Mouse (Mus musculus) intestine, embryonic 14.5 days (tissue): ENCODE data around the gene Spx. TPM values are rescaled to one million over a fixed set of nuclear protein-coding genes. Genes with fewer than 3 reads are reported as not detected.

ENCODE experiments used
- ATAC-seq: fragments of 200-750 bp; cut with Nextera tagmentation; replicated peaks from 2 replicates; pipeline ENCODE4 v1.8.0; 2017; ENCODE audit warnings: low read depth, moderate number of reproducible peaks, moderate TSS enrichment, moderate library complexity; ENCODE audit not compliant: low FRiP score, low TSS enrichment
- DNase-seq: peaks from one replicate; pipeline ENCODE4 v3.0.0-alpha.2; 2018; ENCODE audit warnings: low spot score
- H3K27ac ChIP-seq: fragments of 300-500 bp; sonication (generic); 2 replicates; pipeline ENCODE4 v1.5.1; 2014; ENCODE audit warnings: low read depth, mild to moderate bottlenecking, control low read depth
- H3K27me3 ChIP-seq: fragments of 300-500 bp; sonication (generic); replicated peaks from 2 replicates; pipeline ENCODE4 v1.6.1; 2014; ENCODE audit warnings: low read length, control low read depth; ENCODE audit not compliant: control insufficient read depth, insufficient read depth
- H3K36me3 ChIP-seq: fragments of 300-500 bp; sonication (generic); 2 replicates; pipeline ENCODE4 v1.6.1; 2014; ENCODE audit warnings: low read length, control low read depth; ENCODE audit not compliant: control insufficient read depth, insufficient read depth
- H3K4me1 ChIP-seq: fragments of 300-500 bp; sonication (generic); replicated peaks from 2 replicates; pipeline ENCODE4 v1.6.1; 2014; ENCODE audit warnings: low read length, control low read depth, mixed read lengths; ENCODE audit not compliant: control insufficient read depth, insufficient read depth
- H3K4me2 ChIP-seq: fragments of 300-500 bp; sonication (generic); 2 replicates; pipeline ENCODE4 v1.6.1; 2014; ENCODE audit warnings: low read length
- H3K4me3 ChIP-seq: fragments of 300-500 bp; sonication (generic); 2 replicates; pipeline ENCODE4 v1.5.1; 2014; ENCODE audit warnings: low read depth, low read length, control low read depth, mixed read lengths
- H3K9ac ChIP-seq: fragments of 300-500 bp; sonication (generic); 2 replicates; pipeline ENCODE4 v1.6.1; 2014; ENCODE audit warnings: mild to moderate bottlenecking, low read length
- H3K9me3 ChIP-seq: fragments of 300-500 bp; sonication (generic); 2 replicates; pipeline ENCODE4 v1.6.1; 2016; ENCODE audit warnings: low read length, control low read depth; ENCODE audit not compliant: control insufficient read depth
- WGBS: fragments of 180-500 bp; shearing (Covaris S2); extraction: QIAGEN DNeasy Blood & Tissue Kit; methylation state at CpG from one replicate; pipeline ENCODE4 v1.1.7; 2014; 5-methylcytosine and 5-hydroxymethylcytosine counted together
- polyA plus RNA-seq: library from polyadenylated mRNA; unstranded; fragments of >200 nt; fragmentation: Nextera tagmentation; extraction: Ambion mirVana; gene quantifications from 2 replicates; pipeline ENCODE4 v1.2.1, GENCODE M21; 2014

Gene Spx
- 0.50 and 1.1 TPM in 2 replicates for polyA plus RNA-seq

- 63% methylated on average over 11 of the region's 11 CpGs for WGBS
Observed at GRCm38 (mm10) chr6:142412906-142413491, at the start of gene Spx. Gene Spx (plus strand): TSS chr6:142413441.

GRCm38 (mm10) chr6:142365742-142366472 is 47.3 kb upstream of the Spx start:
- no peaks in the 10 kb centered on the region for H3K27me3 ChIP-seq
- whole genome bisulfite sequencing = 90% methylated on average over 8 of the region's 8 CpGs
- H3K9me3 ChIP-seq = no peaks in the 10 kb centered on the region
- peaks cover 62% of the 10 kb centered on the region for H3K36me3 ChIP-seq
- no peak overlapping the region for H3K4me2 ChIP-seq
- H3K4me3 ChIP-seq = no peak overlapping the region
- H3K9ac ChIP-seq = no peak overlapping the region
- H3K27ac ChIP-seq = no peak overlapping the region
- DNase-seq (no peak), ATAC-seq (no peak)
- H3K4me1 ChIP-seq = no peaks in the 10 kb centered on the region

More at GRCm38 (mm10) chr6:142412906-142413491, at the start of gene Spx:
- Histone ChIP-seq H3K36me3 (no peaks in the 10 kb centered on the region), H3K9ac (no peak within 1 kb of the TSS), H3K9me3 (no peaks in the 10 kb centered on the region), H3K4me2 (peak within 1 kb of the TSS; percentile 54; the same call in 1 of the 2 replicates), H3K27ac (no peak within 1 kb of the TSS), H3K4me1 (peaks cover 4% of the 10 kb centered on the region; the same call in 1 of the 2 replicates), H3K4me3 (no peak within 1 kb of the TSS), H3K27me3 (peaks cover 31% of the 10 kb centered on the region)
- ATAC-seq = no peak
- DNase-seq = no peak

- ATAC-seq (no peak), DNase-seq (no peak)
- Histone ChIP-seq H3K4me2 (no peak overlapping the region), H3K27ac (no peak overlapping the region), H3K9ac (no peak overlapping the region), H3K9me3 (no peaks in the 10 kb centered on the region), H3K4me3 (no peak overlapping the region), H3K36me3 (peaks cover 62% of the 10 kb centered on the region), H3K27me3 (no peaks in the 10 kb centered on the region), H3K4me1 (no peaks in the 10 kb centered on the region)
- 93% methylated on average over 10 of the region's 10 CpGs for WGBS
Observed at GRCm38 (mm10) chr6:142366473-142367018, 46.7 kb upstream of the Spx start.

- Histone ChIP-seq H3K27ac (no peak overlapping the region), H3K9ac (no peak overlapping the region), H3K27me3 (no peaks in the 10 kb centered on the region), H3K4me3 (no peak overlapping the region), H3K4me1 (no peaks in the 10 kb centered on the region), H3K36me3 (peaks cover 62% of the 10 kb centered on the region), H3K4me2 (no peak overlapping the region), H3K9me3 (no peaks in the 10 kb centered on the region)
- WGBS = 93% methylated on average over 3 of the region's 3 CpGs
- DNase-seq = no peak
- ATAC-seq = no peak
Observed at GRCm38 (mm10) chr6:142367565-142367964, 45.7 kb upstream of the Spx start.

- Histone ChIP-seq H3K27me3 (no peaks in the 10 kb centered on the region), H3K4me3 (no peak overlapping the region), H3K4me1 (no peaks in the 10 kb centered on the region), H3K9ac (no peak overlapping the region), H3K4me2 (no peak overlapping the region), H3K9me3 (no peaks in the 10 kb centered on the region), H3K27ac (no peak overlapping the region), H3K36me3 (peaks cover 61% of the 10 kb centered on the region)
- no peak for DNase-seq
- ATAC-seq = no peak
- WGBS = 88% methylated on average over 3 of the region's 3 CpGs
Observed at GRCm38 (mm10) chr6:142369568-142369967, 43.7 kb upstream of the Spx start.

GRCm38 (mm10) chr6:142377081-142377480 is 36.2 kb upstream of the Spx start:
- peaks cover 27% of the 10 kb centered on the region for H3K36me3 ChIP-seq
- H3K9ac ChIP-seq = no peak overlapping the region
- ATAC-seq (no peak), DNase-seq (no peak)
- no peak overlapping the region for H3K27ac ChIP-seq
- no peaks in the 10 kb centered on the region for H3K4me1 ChIP-seq
- H3K4me3 ChIP-seq = no peak overlapping the region
- H3K9me3 ChIP-seq = no peaks in the 10 kb centered on the region
- no peaks in the 10 kb centered on the region for H3K27me3 ChIP-seq
- WGBS = 63% methylated on average over 1 of the region's 1 CpGs
- no peak overlapping the region for H3K4me2 ChIP-seq

- no peak overlapping the region for H3K4me2 ChIP-seq
- DNase-seq (no peak), ATAC-seq (no peak)
- H3K4me1 ChIP-seq = no peaks in the 10 kb centered on the region
- H3K9ac ChIP-seq = no peak overlapping the region
- H3K36me3 ChIP-seq = peaks cover 19% of the 10 kb centered on the region
- H3K9me3 ChIP-seq = no peaks in the 10 kb centered on the region
- no peaks in the 10 kb centered on the region for H3K27me3 ChIP-seq
- WGBS = 91% methylated on average over 8 of the region's 8 CpGs
- H3K27ac ChIP-seq = no peak overlapping the region
- H3K4me3 ChIP-seq = no peak overlapping the region
Observed at GRCm38 (mm10) chr6:142378576-142379330, 34.5 kb upstream of the Spx start.

GRCm38 (mm10) chr6:142379961-142380360 is 33.3 kb upstream of the Spx start:
- Histone ChIP-seq H3K9ac (no peak overlapping the region), H3K36me3 (0 out of 2 replicates have a peak, but pooled peaks cover 12% of the 10 kb centered on the region), H3K4me2 (no peak overlapping the region), H3K4me1 (no peaks in the 10 kb centered on the region), H3K9me3 (no peaks in the 10 kb centered on the region), H3K27me3 (no peaks in the 10 kb centered on the region), H3K4me3 (no peak overlapping the region), H3K27ac (no peak overlapping the region)
- WGBS = 84% methylated on average over 6 of the region's 6 CpGs
- ATAC-seq (no peak), DNase-seq (no peak)
